Mouse (Mus musculus) retina, postnatal 1 day (tissue): Measurements from ENCODE around the gene Dzank1.
A peak's percentile ranks its signal among the peaks of the same experiment; 100 is the strongest.

Experiments
- DNase-seq: peaks from one replicate; pipeline ENCODE4 v3.0.0-alpha.2; 2012

The Dzank1 gene

DNA sequence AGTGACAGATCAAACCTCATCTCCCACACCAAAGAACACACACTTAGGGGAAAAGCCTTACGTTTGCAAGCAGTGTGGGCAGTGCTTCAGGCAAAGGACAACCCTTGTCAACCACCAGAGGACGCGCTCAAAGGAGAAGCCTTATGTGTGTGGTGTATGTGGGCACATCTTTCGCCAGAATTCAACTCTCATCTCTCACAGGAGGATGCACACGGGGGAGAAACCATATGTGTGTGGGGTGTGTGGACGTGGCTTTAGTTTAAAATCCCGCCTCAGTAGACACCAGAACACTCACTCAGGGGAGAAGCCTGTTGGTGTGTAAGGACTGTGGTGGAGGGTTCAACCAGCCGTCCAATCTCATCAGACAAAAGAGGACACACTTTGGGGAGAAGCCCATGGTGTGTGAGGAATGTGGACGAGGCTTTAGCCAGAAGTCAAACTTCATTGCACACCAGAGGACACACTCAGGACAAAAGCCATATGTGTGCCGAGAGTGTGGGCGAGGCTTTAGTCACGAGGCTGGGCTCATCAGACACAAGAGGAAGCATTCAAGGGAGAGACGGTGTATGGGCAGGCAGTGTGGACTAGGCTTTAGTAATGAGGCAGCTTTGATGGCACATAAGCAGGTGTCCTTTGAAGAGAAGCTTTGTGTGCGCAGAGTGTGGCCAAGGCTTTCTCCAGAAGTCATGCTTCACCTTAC is 61.2 kb downstream of the Dzank1 start:
- DNase-seq = no peak

DNA sequence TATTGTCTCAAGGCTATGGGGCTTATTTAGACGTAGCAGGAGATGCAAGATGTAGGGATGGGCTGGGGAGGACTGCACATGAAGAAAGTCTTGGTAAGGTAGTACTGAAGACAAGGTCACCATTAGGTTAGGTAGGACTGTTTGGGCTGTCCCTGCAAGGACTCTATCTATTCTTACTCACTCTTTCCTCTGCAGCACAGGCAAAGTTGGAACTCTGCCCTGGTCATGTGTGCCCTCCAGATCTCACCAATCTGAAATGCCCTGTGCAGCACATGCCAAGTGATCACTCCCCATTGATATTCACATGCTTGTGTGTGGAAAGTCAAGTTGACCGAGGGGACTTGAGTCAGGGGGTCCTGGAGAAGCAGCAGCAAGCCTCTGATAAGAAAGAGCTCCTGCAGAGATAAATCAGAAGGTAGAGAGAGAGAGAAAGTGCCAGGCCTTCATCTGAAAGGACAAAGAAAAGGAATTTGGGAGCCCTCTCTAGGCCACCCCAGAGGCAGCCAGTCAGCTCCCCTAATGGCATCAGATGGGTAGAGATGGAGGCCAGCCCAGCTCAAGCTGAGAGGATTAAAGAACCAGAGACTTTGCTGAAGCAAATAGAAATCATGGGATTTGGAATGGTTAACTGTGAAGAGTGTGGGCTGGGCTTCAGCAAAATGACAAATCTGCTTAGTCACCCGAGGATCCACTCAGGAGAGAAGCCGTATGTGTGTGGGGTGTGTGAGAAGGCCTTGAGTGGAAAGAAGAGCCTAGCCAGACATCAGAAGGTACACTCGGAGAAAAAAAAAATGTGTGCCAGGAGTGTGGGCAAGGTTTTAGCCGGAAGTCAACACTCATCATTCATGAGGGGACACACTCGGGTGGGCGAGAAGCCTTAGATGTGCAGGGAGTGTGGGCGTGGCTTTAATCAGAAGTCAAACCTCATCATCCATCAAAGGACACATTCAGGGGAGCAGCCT is 62.1 kb downstream of the Dzank1 start:
- no peak for DNase-seq

DNA sequence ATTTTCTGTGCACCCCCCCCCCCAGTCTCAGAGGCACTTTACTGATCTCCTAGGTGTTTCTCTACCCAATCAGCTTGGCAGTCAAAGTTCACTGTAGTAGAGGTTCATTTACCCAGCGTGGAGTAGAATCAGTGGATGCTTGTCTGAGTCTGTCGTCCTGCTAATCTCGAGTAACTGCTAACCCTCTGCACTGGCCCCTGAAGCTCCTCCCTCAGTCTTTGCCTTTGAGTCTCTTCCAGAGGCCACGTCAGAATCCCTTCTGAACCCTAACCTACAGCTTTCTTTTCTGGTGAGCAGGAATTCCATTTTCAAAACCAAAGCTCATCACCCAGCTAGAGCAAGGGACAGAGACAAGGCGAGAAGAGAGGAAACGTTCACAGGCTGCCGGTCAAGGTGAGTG is 63.0 kb downstream of the Dzank1 start:
- DNase-seq = no peak

DNA sequence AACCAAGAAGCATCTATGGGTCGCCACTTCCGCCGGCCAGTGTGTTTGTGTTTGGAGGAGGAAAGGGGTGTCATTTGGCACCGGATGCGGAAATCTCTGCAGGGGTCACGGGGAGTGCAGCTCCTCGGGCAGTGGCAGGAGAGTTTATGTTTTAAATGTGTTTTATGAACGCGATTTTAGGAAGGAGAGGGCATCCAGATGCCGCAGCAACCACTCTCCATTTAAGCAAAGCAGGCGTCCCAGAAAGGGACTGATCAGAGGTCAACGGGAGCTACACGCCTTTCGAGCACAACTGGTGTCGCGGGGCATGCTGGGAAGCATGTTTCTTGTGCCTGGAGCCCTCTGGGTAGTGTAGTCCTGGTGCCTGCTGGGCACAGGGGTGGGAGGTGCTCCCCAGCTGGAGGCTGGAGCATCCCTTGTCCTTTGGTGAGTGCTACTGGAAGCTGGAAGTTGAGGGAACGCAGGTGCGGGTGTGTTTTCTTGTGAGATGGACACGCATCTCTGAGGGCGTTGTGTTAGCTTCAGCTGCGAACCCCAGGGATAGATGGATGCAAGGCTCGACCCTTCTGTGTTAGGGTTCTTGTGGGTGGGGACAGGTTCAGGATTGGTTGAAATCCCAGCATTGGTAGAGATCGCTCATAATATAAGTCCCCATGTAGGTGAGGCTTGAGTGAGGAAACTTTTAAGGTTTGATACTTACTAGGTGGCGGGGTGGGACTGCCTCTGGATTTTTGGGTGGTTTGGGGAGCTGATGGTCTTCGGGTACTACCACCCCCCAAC is 68.0 kb downstream of the Dzank1 start:
- DNase-seq = peak; percentile 91

DNA sequence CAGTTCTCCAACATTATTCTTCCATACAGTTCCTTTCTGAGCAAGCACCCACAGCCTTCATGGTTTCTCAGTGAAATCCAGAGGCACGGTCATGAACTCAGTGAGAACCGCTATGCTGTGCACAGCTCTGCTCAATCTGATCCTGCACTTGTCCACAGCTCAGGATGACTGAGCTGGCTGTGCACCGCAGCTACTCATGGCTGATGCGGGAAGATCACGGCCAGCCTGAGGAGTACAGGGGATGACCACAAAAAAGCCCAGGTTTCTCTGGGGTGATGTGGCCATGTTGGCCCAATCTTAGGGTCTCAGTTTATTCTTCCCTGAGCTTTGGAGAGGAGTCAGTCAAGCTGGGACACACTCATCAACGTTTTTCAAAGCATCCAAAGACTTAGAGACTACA is 68.9 kb downstream of the Dzank1 start:
- DNase-seq = no peak

DNA sequence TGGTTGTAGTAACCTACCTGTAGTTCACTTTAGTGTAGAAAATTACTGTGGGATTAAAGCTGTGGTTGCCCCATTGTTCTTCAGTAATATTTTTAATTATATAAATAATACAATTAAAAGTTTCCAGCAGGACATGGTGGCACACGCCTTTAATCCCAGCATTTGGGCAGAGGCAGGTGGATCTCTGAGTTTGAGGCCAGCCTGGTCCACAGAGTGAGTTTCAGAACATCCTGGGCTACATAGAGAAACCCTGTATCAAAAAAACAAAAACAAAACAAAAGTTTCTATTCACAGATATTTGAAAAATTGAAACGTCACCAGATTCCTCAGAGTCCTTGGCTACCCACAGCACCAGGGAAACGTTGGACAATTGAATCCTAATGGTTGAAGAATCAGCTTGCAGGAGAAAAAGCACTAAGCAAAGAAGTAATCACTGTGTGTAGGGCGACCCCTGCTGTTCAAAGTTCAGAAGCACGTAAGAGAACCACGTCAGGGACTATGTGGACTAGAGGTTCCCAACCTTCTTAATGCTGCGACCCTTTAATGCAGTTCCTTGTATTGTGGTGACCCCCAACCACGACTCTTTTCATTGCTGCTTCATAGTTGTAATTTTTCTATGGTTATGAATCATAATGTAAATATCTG is 74.7 kb downstream of the Dzank1 start:
- peak; percentile 84 for DNase-seq

DNA sequence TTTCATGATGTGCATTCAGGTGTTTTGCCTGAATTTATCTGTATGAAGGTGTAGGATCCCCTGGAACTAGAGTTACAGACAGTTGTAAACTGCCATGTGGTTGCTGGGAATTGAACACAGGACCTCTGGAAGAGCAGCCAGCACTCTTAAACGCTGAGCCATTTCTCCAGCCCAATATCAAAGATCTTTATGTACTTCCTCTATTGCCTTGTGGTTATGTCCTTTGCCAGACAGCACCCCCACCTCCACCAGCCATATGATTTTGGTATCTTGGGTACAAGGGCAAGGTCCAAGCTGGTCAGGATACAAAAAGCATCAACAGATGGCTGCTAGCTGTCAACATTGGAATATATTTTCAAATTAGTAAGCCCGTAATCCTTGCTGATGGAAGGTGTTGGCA is 76.8 kb downstream of the Dzank1 start:
- DNase-seq = no peak

DNA sequence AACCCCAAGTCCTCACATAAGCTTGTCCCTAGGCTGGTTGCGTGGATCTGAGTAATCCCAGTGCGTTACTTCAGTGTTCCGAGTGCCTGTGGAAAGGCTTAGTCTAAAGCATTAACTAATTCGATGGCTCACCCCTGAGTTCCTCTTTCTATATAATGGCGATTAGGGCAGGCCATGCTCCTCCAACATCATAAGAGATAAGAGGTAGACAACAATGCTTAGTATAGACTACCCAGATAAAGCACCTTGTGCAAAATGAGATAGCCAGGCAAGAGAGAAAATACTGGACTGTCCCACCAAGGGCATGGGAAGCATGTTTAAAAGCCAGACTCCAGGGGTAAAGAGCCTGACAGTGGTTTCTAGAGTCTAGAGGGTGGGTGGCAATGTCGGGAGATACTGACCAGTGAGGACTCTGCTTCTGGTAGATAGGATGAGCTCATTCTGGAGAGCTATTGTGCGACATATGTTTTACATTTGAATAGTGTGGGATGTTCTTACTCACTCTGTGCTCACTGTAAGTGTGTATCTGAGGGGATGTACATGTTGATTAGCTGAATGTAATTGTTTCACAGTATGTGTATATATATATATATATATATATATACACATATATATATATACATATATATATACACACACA is 80.7 kb downstream of the Dzank1 start:
- no peak for DNase-seq

DNA sequence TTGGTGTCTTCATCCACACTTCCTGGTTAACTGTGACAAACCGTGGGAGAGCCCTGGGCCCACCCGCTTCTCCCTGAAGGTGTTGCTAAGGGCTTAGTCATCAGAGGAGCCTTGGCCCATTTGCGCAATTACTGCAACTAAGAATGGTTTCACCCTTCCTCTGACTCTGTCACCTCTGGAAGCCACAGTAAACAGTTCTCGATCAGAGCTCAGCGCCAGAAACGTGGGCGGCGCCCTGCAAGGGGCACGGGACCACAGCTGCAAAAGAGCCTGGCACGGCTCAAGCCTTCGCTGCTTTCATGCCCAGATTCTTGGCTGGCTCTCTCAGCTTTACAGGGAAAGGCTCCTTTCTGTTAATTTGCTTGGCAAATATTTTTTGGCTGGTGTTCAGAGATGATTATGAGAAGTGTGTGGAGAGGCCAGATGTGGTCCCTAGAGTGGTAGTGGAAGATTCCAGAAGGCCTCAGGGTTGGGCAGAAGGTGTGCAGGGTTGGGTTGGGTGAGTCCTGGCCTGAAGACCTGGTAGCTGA is 85.8 kb downstream of the Dzank1 start:
- no peak for DNase-seq

DNA sequence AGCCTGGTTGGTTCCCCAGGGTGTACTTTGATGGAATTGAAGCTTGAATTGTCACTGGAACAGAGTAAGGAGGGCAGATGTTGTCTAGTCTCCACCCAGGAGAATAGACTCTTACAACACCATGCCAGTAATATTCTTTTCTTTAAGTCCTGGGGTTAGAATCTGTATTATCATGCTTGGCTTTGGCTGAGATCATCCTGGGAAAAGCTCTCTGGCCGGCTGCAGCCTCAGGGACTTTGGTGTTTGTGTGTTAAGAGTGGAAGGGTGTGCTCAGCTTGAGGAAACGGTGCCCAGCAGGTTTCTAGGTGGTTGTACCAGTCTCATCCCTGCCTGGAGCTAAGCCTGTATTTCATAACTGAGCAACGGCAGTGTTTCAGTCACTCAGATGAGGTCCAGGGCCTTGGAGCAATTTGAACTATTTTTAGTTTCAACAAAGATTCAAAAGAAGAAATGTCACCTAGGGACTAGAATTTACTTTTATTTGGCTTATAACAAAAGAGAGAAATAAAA is 88.0 kb downstream of the Dzank1 start:
- no peak for DNase-seq

DNA sequence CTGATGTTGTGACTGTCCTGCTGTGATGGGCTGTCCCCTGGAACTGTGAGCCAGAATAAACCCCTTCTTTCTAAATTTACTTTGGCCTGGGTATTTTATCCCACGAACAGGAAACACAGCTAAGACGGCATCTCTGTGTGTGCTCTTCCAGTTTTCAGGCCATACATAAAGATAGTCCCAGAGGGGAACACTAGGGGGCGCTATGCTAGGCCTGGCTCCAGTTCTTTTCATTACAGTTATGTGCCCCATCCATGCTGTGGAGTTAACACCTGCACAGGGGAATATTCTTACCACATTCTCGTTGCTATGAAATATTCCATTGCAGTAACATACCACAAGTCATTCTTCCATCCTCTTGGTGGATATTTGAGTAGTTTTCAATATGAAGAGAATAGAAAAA is 88.8 kb downstream of the Dzank1 start:
- no peak for DNase-seq

DNA sequence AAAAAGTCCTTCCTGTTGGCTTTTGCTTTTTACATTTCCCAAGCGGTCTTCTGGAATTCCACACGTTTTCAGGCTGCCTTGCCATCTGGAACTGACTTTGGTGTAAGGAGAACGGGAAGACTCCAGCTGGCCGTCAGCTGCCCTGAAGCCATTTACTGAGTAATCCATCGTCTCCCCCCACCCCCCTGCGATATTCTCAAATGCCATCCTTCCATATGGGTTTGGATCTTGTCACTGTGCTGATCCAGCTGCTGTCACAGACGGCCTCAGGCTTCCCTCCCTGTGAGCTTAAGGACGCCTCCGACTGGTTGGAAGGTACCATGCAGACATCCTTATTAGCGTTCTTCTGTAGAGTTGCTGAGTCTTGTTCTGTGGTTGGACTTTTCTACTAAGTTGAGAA is 91.5 kb downstream of the Dzank1 start:
- peak; percentile 37 for DNase-seq

DNA sequence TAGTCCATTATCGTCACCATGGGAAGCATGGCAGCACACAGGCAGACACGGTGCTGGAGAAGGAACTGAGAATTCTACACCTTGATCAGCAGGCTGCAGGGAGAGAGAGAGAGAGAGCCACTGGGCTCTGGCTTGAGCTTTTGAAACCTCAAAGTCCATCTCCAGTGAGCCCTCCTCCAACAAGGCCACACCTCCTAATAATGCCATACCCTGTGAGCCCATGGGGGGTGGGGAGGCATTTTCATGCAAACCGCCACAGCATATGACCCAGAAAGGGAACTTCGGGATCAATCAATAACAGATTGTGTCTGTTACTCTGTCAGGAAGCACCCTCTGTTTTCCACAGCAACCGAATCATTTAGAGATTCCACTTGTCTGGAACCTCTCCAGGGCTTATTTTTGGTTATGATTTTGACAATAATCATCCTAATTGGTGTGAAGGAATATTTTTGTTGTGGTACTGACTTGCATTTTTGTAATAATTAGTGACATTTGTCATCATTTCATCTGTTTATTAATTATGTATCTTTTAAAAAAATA is 95.9 kb downstream of the Dzank1 start:
- DNase-seq = peak; percentile 31

DNA sequence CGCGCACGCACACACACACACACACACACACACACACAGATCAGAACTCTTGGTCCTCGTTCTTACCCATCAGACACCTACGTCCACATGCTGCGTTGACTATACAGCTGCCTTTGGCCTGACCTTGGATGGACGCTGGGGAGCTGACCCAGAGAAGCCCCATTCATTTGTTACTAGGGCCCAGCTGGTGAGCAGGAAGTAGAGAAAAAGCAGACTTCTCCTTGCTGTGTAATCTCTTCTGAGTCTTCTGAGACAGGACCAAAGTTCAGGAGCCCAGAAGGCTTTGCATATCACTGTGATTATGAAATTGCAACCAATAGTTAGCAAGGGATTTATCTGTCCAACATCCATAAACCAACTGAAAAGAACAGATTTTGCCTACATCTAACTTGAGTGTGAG is 98.0 kb downstream of the Dzank1 start:
- no peak for DNase-seq

DNA sequence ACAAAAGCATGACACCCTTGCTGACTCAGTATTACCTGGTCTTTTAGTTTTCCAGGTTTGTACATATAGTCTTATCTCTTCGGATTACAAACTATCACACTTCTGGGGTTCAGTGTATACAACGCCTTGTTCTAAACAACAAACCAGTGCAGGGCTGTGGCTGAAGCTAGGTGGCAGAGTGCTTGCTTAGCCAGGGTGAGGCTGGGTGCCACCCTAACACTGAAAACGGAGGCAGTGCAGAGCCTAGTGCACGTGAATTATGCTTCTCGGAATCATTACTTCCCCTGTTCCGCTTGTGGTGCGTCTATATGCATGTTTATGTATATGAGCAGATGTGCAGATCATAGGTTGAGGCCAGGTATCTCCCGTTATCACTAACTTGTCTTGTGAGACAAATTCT is 98.6 kb downstream of the Dzank1 start:
- DNase-seq = no peak

DNA sequence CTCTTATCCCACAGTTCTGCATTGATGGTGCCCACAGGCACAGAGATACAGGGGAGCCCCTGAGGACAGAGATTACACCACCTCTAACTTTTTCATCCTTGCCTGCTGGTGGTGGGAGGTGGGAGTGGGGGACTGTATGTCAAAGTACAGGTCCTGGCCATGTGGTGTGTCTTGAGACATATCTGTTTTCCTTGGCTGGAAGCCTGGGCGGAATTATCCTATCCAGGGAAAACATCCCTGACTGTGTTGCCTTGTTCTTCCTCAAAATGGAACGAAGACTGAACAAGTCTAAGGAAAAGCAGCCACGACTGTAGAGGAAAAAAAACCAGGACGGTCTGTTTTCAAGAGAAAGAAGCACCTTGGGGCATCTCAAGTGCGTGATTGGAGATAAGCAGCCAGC is 99.4 kb downstream of the Dzank1 start:
- DNase-seq = no peak

DNA sequence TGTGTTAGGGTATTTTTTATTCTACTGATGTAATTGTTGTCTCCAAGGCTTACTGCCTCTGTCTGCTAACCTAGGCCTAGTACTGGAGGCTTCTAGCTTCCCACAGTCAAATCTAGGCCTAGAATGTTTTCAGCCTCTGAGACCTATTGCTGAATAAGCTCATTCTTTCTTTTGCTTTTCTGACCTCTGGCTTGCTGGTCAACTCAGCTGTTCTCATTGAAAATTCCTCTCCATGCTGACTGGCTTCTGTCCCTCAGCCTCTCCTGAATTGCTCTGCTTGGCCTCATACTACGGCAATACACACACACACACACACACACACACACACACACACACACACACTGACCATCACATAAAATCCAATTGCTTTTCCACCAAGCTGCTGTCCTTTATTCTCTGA is 101.5 kb downstream of the Dzank1 start:
- DNase-seq = no peak

DNA sequence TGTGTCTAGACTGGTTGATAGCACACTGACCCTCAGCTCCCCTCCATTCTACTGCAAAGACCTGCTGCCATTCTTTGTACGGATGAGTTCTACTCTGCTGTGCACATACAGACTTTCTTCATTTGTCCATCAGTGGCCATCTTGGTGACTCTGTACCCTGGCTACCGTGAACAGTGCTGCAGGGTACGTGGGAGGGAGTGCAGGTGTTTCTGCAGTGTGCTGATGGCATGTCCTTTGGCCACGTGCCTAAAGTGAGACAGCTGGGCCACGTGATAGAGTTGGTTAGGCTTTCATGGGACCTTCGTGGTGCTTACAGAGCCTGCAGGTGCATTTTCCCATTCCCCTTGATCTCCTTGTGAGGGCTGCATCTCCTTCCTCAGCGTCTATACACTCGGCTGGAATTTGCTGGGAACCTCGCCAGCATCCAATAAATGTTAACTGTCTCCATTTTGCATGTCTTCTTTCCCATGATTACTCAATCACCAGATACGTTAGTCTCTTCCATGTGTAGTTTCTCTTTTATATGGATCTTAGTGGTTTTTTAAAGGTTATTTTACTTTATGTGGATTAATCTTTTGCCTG is 105.0 kb downstream of the Dzank1 start:
- DNase-seq = no peak
